Mouse (Mus musculus) embryo, embryonic 10 days (tissue): ENCODE results near the gene Tnik.

Experiments
- DNase-seq: peaks from one replicate; pipeline ENCODE4 v3.0.0-alpha.2; 2015; ENCODE audit warnings: low spot score

Tnik gene

GRCm38 (mm10) chr3:28263002-28263947 lies at the start of gene Tnik:
Gene Tnik (plus strand): TSS chr3:28263214.
- peak; percentile 72 for DNase-seq

DNA sequence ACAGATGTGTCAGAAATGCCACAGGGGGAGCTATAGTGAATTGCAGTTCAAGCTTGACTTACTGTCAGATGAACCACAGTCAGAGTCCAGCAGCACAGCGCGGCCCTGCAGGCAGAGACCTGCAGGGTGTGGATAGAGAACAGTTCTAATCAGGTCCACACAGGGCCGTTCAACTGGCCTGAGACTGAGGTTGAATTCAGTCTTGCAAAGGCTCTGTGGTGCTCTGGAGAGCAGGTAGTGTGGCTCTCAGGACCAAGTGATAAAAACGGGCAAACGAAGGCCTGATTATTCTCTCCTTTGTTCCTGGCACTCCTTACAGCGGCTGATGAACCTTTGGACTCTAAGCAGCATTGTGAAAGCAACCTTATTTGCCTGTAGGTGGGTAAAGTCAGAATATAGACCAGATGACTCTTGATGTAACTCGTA lies 48.1 kb upstream of the Tnik start:
- no peak for DNase-seq

DNA sequence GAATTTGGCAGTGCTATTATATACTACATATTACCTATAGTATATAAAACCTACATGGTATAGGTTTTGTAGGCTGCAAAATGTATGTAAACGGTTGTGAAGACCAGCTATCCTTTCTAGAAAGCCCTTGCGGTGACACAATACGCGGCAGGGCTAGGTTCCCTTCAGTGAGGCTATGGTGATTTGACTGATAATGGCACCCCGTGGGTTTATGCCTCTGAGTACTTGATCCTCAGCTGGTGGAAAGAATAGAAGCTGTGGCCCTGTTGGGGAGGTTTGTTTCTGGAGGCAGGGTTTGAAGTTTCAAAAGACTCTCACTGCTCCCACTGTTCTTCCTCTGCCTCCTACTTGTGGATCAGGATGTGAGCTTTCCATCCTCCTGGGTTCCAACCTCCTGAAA lies 46.0 kb upstream of the Tnik start:
- DNase-seq, result no peak

DNA sequence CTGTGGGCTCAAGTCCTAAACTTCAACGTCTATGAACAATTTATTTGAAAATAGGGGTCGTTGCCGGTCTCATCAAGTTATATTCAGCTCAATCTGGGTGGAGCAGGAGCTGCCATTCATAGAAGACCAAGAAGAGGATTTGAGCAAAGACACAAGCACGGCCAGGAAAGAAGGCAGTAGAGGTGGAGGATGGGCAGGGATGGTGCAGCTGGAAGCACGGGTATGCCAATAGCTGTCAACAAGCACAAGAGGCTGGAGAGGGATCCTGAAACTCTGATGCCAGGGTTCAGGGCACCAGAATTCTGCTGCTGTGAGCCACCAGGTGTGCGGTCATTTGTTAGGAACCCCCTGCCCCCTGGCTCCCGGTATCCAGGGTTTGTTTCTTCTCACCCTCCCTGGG lies 43.5 kb upstream of the Tnik start:
- no peak for DNase-seq

GRCm38 (mm10) chr3:28219964-28220363 lies 43.0 kb upstream of the Tnik start:
- no peak for DNase-seq

- DNase-seq, result peak; percentile 13
These were observed 38.3 kb upstream of the Tnik start for GRCm38 (mm10) chr3:28224437-28225356.

DNA sequence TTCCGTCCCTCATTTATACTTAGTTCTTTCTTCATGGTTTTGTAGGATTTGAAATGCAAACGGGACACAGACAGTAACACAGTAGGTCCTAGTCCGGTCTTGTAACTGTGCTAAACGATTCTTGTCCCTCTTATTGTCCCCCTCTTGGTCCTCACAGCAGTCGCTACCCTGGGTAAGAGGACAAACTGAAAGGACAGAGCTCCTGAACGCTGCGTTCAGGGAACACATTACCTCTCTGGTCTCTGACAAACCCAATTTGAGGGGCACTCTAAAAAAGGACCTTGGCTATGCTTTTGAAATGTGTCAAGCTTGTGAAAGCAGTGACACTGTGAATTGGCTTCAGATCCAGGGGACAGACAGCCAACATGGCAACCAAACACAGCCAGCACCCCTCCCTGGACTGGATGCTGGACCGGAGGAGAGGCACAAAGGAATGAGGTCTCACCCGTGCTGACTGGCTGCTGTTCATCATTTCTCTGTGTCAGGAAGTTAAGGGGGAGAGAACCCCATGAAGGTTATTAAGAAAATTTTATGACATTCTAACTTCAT lies 37.6 kb upstream of the Tnik start:
- no peak for DNase-seq

GRCm38 (mm10) chr3:28226181-28226580 lies 36.8 kb upstream of the Tnik start:
- no peak for DNase-seq

DNA sequence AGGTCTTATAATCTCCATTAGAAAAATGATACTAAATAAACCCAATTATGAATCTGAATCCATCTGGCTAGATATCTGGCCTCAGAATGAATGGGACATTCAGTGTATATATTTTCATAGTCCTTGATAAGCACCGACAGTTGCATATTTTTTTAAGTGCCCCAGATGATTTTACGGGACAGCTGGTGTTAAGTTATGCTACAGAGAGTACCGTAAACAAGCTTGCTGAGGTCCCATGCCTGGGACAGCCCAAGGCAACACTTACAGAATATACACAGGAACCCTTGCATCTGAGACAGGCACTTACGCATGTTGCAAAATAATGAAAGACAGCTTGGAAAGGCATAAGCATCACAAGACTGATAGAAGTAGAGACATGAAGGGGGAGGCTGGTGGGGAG lies 34.1 kb upstream of the Tnik start:
- DNase-seq, result no peak

GRCm38 (mm10) chr3:28229503-28229902 lies 33.5 kb upstream of the Tnik start:
- DNase-seq, result no peak

GRCm38 (mm10) chr3:28232885-28233284 lies 30.1 kb upstream of the Tnik start:
- no peak for DNase-seq

GRCm38 (mm10) chr3:28234179-28234578 lies 28.8 kb upstream of the Tnik start:
- DNase-seq, result no peak

DNA sequence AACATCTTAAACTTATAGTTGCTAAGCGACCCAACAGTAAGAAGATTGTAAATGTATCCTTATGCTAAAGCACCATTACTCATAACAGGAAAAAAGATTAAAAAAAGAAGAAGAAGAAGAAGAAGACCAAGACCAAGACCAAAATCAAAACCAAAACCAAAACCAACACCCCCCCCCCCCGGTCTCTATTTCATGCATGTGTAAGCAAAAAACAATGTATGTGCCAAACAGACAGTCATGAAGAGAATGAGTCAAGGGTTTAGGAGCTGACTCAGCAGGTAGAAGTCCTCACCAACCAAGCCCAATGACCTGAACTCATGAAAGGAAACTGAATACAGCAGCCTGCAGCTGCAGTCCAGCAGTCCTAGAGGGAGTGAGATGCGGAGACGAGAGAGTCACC lies 26.3 kb upstream of the Tnik start:
- no peak for DNase-seq

- no peak for DNase-seq
These were observed 24.9 kb upstream of the Tnik start for GRCm38 (mm10) chr3:28238136-28238535.

DNA sequence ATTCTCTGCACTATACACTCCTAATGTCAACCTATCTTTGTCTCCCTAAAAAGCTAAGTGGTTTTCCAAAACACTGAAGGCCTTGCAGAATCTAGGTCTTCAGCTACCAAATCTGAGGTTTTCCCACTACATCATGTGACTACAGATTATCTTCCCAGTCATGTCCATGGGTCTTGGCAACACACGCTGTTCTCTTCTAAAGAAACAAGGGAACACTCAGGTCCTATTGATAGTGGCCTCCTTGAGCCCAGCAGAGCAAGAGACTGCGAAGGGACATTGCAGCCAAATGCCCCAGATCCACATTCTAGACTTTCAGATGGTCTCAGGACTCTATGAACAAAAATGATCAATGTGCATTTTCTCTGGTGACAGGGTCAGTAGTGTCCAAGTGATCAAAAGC lies 20.5 kb upstream of the Tnik start:
- no peak for DNase-seq

GRCm38 (mm10) chr3:28244244-28244890 lies 18.6 kb upstream of the Tnik start:
- no peak for DNase-seq

DNA sequence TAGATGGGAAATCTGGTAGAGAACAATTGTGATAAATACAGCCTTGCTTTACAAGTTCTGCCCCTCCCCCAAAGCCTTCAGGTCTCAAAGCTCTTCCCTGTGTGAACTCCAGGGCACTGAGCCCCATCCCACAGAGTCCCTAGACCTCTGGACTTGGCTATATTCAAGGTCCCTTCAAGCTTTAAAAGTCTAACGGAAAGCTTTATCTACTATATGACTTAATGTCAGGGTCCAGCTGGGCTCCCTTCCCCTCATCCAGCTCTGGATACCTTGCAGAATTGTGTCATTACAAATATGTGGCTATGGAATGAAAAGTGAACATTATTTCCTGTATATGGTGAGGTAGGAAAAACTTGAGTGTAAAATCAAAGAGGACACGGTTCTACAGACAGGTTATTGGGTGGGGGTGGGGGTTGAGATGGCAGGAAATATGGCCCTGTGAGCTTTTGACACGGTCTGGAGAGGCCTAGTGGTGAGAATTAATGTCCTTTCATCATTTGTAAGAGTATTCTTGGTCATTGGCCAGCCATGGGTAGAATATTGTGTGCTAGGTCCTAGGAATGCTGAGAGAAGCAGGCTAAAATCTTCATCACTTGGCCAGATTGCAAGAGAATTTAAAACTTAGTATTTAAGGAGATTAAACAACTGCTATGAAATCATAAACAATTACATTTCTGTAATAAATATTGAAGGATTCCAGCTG lies 14.6 kb upstream of the Tnik start:
- DNase-seq, result no peak

- no peak for DNase-seq
These were observed 7.3 kb upstream of the Tnik start for GRCm38 (mm10) chr3:28255711-28256110.

DNA sequence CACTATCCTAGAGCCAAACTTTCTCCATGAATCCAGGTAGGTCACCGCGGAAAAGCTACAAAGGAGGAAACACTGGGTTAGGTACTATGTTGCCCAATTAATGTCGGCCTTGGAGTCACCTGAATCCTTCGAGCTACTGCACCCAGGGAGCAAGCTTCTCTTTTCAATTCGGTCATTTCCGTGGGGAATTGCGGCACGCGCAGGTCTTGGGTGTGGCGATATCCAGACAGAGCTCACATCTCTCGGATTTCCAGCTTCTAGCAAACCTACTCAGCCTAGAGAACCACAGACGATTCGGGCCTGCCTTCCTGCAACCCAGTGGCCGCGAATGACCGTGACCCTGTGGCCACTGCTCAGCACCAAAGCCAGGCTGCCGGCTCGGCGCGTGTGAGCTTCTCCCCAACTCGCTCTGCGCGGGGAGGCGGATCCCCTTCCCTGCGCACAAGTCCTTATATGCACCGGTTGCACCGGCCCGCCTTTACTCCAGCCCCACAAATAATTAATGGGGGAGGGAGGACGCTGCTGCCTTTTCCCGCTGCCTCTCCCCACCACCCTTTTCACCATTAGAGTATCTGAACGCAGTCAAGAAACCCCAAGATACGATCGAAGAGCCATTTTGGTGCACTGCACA lies 528 bp upstream of the Tnik start:
- peak; percentile 69 for DNase-seq

DNA sequence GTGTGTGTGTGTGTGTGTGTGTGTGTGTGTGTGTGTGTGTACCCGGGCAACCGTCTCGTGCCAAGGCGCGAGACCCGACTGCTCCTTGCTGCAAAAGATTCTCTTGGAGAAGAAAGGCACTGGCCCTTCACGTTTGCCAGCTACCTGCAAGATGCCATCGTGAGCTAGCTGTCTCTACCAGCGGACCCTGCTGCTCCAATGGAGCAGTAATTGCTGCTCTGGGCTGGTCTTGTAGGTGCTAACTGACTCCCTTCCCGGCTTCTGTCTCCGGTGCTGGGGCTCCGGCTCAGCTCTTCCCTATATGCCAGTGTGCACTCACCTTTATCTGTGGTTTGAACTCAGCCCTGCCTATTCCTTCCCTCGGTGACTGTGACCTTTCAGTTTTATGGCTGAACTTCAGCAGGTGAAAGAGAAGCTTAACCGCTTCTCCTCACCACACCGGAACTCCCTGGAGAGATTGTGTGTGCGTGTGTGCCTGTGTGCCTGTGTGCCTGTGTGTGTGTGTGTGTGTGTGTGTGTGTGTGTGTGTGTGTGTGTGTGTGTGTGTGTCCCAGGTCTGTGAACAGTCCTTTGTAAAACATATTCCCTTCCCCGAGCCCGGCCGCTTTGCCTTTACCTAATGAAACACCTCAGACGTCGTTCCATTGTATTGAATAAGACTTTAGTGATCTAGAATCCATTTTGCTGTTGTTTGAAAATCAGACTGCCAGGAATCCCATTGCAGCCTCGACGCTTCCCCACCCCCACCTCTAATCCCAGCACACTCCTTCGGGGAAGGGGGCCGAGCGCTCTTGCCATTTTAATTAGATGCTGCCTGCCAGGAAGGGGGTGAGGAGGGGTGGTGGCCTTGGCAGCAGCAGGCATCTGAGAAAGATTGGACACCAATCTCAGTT lies 1.2 kb downstream of the Tnik start:
- DNase-seq, result peak; percentile 43
